Mouse (Mus musculus) embryo, embryonic 9.5 days (tissue): ENCODE results near the gene Tmc8.

Source experiments
- DNase-seq: peaks from one replicate; pipeline ENCODE4 v3.0.0-alpha.2; 2017; ENCODE audit errors: extremely low spot score

The Tmc8 gene

DNA sequence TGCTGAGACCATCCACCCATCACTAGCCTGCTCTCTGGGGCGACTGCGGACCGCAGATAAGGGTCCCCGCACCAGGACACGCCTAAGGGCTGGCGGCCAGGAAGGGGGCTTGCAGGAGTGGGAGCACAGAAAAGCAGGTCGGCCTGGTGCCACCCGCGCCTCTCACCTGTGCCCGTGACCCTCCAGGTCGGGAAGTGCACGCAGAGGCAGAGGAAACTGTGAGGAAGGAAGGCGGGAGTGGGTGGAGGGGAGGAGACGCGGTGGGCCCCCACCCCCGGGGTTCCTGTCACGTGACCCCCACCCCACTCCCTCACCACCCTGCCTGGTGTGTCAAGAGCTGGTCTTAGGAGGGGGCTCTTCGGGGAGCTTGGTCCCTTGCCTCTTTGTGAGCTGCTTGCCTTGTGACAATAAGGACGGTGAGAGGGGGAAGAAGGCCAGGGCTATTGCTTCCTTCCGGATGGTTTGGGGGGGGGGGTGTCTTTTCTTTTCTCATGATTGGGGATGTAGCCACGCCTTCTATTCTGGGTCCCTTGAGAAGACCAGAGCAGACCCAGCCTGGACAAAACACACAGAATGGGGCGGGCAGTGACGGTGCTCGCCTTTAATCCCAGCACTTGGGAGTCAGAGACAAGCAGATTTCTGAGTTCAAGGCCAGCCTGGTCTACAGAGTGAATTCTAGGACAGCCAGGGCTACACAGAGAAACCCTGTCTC lies at the start of gene Tmc8, which contains the start of gene Tmc6:
Tmc8 (plus strand) TSS at position 84 of the 712 bp plus-strand sequence.
Tmc6 (minus strand) TSS at position 206 of the 712 bp plus-strand sequence.
- no peak for DNase-seq

GRCm38 (mm10) chr11:117736037-117736689 lies 45.7 kb upstream of the Tmc8 start:
- no peak for DNase-seq

DNA sequence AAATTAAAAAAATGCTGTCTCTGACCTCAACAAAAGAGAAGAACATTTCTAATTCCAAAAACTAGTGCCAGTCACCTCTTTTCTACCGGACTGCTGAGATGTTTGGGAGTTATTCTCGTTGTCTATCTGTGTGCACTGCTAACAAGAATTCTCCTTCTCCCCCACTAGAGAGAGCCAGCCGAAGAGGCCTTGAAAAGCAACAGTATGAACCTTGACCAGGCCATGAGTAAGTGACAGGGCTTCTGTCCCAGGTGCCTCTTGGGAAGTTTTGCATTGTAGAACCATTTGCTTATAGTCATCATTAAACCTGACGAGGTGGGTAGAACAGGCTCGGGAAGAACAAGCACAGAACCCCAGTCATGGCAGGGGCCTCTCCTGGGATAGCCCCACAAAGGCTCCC lies 43.8 kb upstream of the Tmc8 start:
- DNase-seq = no peak

- DNase-seq = no peak
Measured at GRCm38 (mm10) chr11:117741128-117741527, 40.7 kb upstream of the Tmc8 start.

DNA sequence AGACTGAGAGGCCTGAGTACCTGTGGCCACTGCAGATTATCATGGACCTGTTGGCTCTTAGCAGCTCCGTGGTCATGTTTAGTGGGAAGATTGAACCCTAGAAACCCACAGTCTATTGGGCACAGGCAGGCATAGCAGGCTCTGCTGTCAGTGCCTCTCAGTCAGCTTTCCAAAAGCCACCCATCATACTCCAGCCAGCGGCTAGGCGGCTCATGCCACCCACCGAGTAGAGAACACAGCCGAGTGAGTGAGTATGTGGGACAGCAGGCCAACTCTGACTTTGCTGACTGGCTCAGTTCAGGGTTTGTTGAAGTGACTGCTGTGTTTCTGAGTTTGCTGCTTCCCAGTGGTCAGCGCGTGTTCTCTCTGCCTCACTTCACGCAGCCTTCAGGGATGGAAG lies 39.6 kb upstream of the Tmc8 start:
- DNase-seq = no peak

DNA sequence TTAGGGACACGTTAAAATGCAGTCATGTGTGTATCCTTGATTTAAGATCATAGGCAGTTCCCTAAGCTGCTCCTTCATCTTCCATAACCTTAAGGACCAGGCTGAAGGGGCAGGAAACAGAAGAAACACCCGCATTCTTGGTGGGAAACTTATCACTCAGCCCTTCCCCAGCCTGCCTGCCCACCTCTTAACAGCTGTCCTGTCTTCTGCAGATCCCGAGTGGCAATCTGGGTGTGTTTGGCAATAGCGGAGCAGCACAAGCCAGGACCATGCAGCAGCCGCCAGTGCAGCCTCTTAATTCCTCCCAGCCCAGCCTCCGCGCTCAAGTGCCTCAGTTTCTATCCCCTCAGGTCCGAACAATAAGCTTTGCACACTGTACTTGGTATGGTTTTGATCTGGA lies 39.2 kb upstream of the Tmc8 start:
- DNase-seq = no peak

DNA sequence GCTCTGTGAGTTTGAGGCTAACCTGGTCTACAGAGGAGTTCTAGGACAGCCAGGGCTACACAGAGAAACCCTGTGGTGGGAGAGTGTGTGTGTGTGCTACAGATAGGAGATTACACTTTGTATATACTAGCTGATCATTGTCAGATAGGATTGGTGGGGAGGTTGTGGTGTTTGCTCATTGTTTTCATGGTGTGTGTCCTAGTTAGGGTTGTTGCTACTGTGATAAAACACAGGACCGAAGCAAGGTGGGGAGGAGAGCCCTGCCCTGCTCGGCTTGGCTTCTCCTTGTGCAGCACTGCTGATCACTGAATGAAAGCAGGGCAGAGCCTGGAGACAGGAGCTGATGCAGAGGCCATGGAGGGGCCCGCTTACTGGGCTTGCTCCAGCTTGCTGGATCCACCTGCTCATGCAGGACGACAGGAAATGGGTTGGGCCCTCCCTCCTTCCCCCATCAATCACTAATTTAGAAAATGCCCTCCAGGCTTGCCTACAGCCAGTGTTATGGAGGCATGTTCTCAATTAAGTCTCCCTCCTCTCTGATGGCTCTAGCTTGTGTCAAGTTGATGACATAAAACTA lies 38.3 kb upstream of the Tmc8 start:
- no peak for DNase-seq

DNA sequence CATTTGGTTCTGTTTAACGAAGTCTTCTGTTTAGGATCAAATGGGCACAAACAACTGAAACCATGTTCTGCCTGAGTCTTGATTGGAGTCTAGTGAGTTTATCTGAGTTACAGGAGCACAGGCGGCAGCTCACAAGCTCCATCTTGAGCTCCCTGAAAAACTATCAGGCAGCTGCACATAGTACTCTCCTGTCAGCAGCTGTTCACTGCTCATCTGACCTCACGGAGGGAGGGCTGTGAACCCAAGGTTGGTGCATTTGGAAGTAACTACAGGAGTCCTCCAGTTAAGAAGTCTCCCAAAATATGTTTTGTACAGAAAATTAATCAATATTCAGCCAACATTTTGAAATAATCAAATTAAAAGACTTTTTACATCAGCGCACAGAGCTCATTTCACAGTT lies 33.2 kb upstream of the Tmc8 start:
- DNase-seq = no peak

- no peak for DNase-seq
Measured at GRCm38 (mm10) chr11:117749414-117749813, 32.5 kb upstream of the Tmc8 start.

GRCm38 (mm10) chr11:117751544-117751943 lies 30.3 kb upstream of the Tmc8 start:
- no peak for DNase-seq

DNA sequence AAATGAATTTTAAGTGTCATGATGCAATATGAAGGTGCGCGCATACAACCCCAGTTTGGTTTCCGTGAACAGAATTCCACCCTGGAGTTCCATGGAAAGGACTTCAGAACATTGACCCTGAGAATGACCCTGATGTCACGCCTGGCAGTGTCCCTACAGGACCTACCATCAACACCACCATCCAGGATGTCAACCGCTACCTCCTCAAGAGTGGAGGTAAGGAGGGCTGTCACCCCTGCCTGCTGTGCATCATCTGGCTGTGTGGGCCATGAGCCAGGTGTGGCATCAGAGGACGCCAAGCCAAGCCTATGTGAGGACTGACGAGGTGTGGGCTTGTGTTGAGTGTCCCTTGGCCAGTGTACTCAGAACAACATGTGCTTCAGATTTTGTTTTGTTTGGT lies 26.0 kb upstream of the Tmc8 start:
- no peak for DNase-seq

- DNase-seq = no peak
Measured at GRCm38 (mm10) chr11:117759267-117759666, 22.6 kb upstream of the Tmc8 start.

- no peak for DNase-seq
Measured at GRCm38 (mm10) chr11:117760374-117761119, 21.3 kb upstream of the Tmc8 start.

DNA sequence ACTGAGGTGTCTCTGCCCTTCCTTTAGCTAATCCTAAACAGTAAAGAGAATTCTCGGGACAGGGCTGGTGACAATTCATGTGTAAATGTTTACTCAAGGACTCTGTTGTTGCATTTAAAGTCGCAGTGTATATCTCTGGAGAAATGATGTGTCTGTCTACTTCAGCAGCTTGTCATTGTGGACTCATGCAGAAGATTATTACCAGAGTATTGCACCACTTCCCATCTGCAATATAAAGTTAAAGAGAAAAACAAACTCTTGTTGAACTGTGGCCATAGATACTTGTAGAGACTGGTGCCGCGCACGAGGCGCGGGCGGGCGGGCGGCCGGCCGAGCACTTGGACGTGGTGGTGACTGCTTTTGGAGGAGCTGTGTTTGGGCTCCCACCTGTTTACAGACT lies 20.1 kb upstream of the Tmc8 start:
- DNase-seq = no peak

DNA sequence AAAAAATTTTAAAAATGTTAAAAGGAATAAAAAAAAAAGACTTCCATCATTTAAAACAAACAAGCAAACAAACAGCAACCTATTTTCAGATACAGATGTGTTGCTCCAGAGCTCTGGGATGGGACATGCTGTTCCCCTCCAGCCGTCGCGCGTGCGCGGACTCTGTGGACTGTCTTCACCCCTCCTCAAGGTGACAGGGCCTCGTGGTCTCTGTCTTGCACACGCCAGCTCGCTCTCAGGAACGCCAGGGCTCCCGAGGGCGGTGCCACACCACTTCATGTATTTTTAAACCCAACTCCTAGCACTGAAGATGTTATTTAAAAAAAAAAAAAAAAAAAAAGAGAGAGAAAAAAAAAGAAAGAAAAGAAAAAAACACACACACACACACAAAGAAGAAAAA lies 19.6 kb upstream of the Tmc8 start:
- no peak for DNase-seq

- no peak for DNase-seq
Measured at GRCm38 (mm10) chr11:117764319-117764718, 17.6 kb upstream of the Tmc8 start.

DNA sequence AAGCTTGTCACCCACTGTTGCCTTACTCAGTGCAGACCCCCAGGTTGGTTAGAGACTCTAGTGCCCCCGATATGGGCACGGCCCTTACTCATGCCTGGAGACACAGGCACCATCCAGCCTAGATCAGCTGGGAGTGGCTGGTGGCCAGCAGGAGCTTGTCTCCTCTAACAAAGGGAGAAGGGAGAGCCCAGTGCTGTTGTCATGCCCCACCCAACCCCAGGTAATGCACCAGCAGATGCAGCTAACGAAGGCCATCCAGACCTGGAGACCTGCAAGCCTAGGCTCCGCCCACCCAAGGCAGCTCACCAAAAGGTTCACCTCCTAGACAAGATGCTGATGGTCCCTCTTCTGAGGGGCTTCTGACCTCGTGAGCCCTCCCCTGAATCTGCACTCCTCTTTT lies 16.5 kb upstream of the Tmc8 start:
- DNase-seq = no peak

- DNase-seq = no peak
Measured at GRCm38 (mm10) chr11:117766275-117766674, 15.6 kb upstream of the Tmc8 start.

GRCm38 (mm10) chr11:117768725-117769682 lies 12.9 kb upstream of the Tmc8 start:
- DNase-seq = no peak

DNA sequence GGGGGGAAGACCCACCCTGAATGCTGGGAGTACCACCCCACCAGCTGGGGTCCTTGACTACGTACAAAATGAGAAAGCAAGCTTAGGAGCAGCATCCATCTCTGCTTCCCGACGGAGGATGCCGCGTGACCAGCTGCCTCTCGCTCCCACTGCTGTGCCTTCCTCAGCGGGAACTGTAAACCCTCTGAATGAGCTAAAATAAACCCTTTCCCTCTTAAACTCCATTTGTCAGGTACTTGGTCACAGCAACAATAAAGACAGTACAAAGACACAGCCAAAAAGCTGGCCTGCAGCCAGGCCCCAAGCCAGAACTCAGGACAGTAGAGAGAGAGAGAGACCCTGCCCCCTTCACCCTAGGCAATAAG lies 12.2 kb upstream of the Tmc8 start:
- no peak for DNase-seq

DNA sequence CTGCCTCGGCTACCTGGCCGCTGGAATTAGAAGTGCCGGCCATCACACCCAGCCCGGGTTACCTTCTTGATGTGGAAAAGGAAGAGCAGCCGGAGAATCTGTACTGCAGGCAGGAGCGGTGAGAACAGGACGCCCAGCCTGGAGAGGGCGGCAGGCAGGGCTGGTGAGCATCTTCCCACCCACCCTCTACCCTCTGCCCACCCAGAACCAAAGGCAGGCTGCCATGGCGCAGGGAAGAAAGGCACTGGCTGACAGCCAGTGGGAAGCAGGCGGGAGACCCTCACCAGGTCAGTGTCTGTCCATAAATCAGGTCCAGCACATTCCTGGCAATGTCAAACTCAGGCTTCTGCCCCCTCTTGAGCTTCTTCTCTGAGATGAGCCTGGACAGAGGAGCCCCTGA lies 11.5 kb upstream of the Tmc8 start:
- DNase-seq = no peak
